Mouse (Mus musculus) small intestine, adult 10 weeks (tissue): ENCODE measurements around the gene Gm5483. TPM values are rescaled to one million over a fixed set of nuclear protein-coding genes. Genes with fewer than 3 reads are reported as not detected.

Source experiments
- polyA plus RNA-seq: library from polyadenylated mRNA; stranded (reverse); fragments of 350-450 nt; fragmentation: Illumina TruSeq; extraction: RNeasy Lipid Tissue Mini Kit (QIAGEN cat#74804); gene quantifications from one replicate; pipeline ENCODE4 v1.2.3, GENCODE M21; 2014; ENCODE audit warnings: low replicate concordance

Gm5483 gene
- polyA plus RNA-seq, result not detected

GRCm38 (mm10) chr16:36183912-36184311, at the start of gene Gm5483:
TSS of gene Gm5483 (plus strand) at chr16:36184212.

GRCm38 (mm10) chr16:36156402-36156975, 27.5 kb upstream of the Gm5483 start, which contains the start of gene Stfa2l1:
TSS of gene Stfa2l1 (plus strand) at chr16:36156811.

GRCm38 (mm10) chr16:36209967-36210453, 26.0 kb downstream of the Gm5483 start, which contains the start of gene Gm5416:
TSS of gene Gm5416 (plus strand) at chr16:36210403.

GRCm38 (mm10) chr16:36221168-36221567, 37.2 kb downstream of the Gm5483 start, which contains the start of gene 2010005H15Rik:
TSS of gene 2010005H15Rik (plus strand) at chr16:36221468.

Other genes starting within 250 kb of the Gm5483 start
- 140 TPM for gene Parp9, start 245.7 kb upstream of the Gm5483 start, polyA plus RNA-seq
- gene Dtx3l, start 245.1 kb upstream of the Gm5483 start, polyA plus RNA-seq, result 101 TPM
- gene Kpna1, start 205.5 kb upstream of the Gm5483 start, polyA plus RNA-seq, result 86.5 TPM
- 6.1 TPM for gene Wdr5b, start 143.0 kb upstream of the Gm5483 start, polyA plus RNA-seq
- 65.7 TPM for gene Fam162a, start 112.6 kb upstream of the Gm5483 start, polyA plus RNA-seq
- 234 TPM for gene Ccdc58, start 112.5 kb upstream of the Gm5483 start, polyA plus RNA-seq
- gene Csta1, start 53.0 kb upstream of the Gm5483 start, polyA plus RNA-seq, result not detected
- gene Stfa2l1, start 27.4 kb upstream of the Gm5483 start, polyA plus RNA-seq, result not detected
- not detected for gene Gm5416, start 26.2 kb downstream of the Gm5483 start, polyA plus RNA-seq
- gene 2010005H15Rik, start 37.3 kb downstream of the Gm5483 start, polyA plus RNA-seq, result 4.5 TPM
- not detected for gene Stfa1, start 92.7 kb downstream of the Gm5483 start, polyA plus RNA-seq
- gene BC117090, start 150.1 kb downstream of the Gm5483 start, polyA plus RNA-seq, result not detected
- gene BC100530, start 183.5 kb downstream of the Gm5483 start, polyA plus RNA-seq, result not detected
- not detected for gene Stfa2, start 224.2 kb downstream of the Gm5483 start, polyA plus RNA-seq